Mouse (Mus musculus): ENCODE data around the gene Dppa4. TPM values are rescaled to one million over a fixed set of nuclear protein-coding genes. Genes with fewer than 3 reads are reported as not detected.
A peak's percentile ranks its signal among the peaks of the same experiment; 100 is the strongest.

Gene Dppa4
- total RNA-seq (2021): not detected
- polyA plus RNA-seq (2012; rRNA removed): not detected in 2 replicates
- long read RNA-seq: 0 reads

DNA sequence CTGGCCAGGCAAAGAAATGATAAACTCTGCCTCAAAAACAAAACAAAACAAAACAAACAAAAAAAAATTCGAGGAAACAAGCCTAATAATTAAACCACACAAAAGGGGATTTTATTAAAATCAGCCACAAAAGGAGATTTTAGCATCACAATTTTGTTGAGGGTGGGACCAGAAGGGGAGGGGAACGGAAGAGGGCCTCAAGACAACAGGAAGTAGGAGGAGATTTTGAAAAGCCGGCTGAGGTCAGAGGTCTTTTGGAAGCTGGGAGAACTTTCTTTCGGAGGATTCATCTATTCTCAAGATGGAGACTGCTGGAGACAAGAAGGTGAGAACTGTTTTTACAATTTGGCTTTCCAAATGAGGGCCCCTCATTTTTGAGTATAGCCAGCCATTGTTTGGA lies at the start of gene Dppa4:
TSS of gene Dppa4 (plus strand) at position 217 of the 400 bp plus-strand sequence.
- H3K36me3 ChIP-seq (ENCODE audit: control insufficient read depth, insufficient read depth, low read length): no peaks in the 10 kb centered on the region
- TF ChIP-seq CTCF (IDR thresholded peaks at IDR 0.05): no peak
- no peak for TF ChIP-seq POLR2A (IDR thresholded peaks at IDR 0.05; ENCODE audit: insufficient read depth, low read depth, low read length)
- TF ChIP-seq EP300 (IDR thresholded peaks at IDR 0.05; ENCODE audit: insufficient read depth, low read depth, low read length): no peak
- WGBS: 55% methylated on average over 4 of the region's 4 CpGs
- no peak within 1 kb of the TSS for H3K27ac ChIP-seq
- no peaks in the 10 kb centered on the region for H3K27me3 ChIP-seq (ENCODE audit: control insufficient read depth, insufficient read depth, low read length)
- H3K4me3 ChIP-seq: no peak within 1 kb of the TSS
- no peaks in the 10 kb centered on the region for H3K79me2 ChIP-seq (replicated peaks; ENCODE audit: control insufficient read depth, insufficient read depth, low read length)
- DNase-seq: no peak
- intact Hi-C loops (cut with DNase I): no loop called here
- no peak within 1 kb of the TSS for H3K9ac ChIP-seq (ENCODE audit: low read depth, low read length)
- no peaks in the 10 kb centered on the region for H3K4me1 ChIP-seq (ENCODE audit: control insufficient read depth, insufficient read depth, low read length)

DNA sequence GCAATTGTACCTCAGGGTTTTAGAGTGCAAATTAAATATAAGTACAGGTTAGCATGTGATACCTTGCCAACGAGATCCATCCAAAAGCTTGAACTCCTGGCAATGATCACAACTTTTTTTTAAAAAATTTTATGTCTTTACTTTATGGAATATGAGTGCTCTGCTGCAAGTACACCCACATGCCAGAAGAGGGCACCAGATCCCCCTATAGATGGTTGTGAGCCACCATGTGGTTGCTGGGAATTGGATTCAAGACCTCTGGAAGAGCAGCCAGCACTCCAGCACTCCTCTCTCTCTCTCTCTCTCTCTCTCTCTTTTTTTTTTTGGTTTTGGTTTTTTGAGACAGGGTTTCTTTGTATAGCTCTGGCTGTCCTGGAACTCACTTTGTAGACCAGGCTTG lies 48.5 kb upstream of the Dppa4 start:
- no peak overlapping the region for H3K4me3 ChIP-seq
- no peaks in the 10 kb centered on the region for H3K27me3 ChIP-seq (ENCODE audit: control insufficient read depth, insufficient read depth, low read length)
- no peak overlapping the region for H3K9ac ChIP-seq (ENCODE audit: low read depth, low read length)
- H3K36me3 ChIP-seq (ENCODE audit: control insufficient read depth, insufficient read depth, low read length): no peaks in the 10 kb centered on the region
- H3K79me2 ChIP-seq (replicated peaks; ENCODE audit: control insufficient read depth, insufficient read depth, low read length): no peaks in the 10 kb centered on the region
- H3K27ac ChIP-seq: no peak overlapping the region
- intact Hi-C loops (cut with DNase I): no loop called here
- 80% methylated on average over 1 of the region's 1 CpGs for WGBS
- DNase-seq: no peak
- no peak for TF ChIP-seq POLR2A (IDR thresholded peaks at IDR 0.05; ENCODE audit: insufficient read depth, low read depth, low read length)
- peak; percentile 15; the same call in 1 of the 2 replicates for TF ChIP-seq CTCF (IDR thresholded peaks at IDR 0.05)
- H3K4me1 ChIP-seq (ENCODE audit: control insufficient read depth, insufficient read depth, low read length): no peaks in the 10 kb centered on the region

DNA sequence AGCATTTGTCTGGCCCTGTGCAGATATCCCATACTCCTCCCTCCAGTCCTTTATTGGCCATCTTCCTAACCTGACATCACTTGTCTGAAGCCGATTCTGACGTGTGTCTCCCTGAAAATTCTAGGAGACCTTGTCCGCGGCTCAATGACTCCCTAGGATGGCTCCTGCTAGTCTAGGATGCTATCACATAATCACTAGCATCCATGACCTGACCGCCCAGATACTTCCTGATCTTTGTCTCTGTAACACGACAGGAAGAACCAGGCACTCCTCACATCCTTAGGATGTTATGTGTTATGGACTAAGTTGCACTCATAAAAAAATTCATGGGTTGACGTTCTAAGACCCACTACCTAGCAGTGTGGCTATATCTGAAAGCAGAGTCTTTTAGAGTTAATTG lies 45.9 kb upstream of the Dppa4 start:
- no peak for DNase-seq
- no peak for TF ChIP-seq CTCF (IDR thresholded peaks at IDR 0.05)
- TF ChIP-seq EP300 (IDR thresholded peaks at IDR 0.05; ENCODE audit: insufficient read depth, low read depth, low read length): no peak
- no peak for TF ChIP-seq POLR2A (IDR thresholded peaks at IDR 0.05; ENCODE audit: insufficient read depth, low read depth, low read length)
- Histone ChIP-seq H3K4me3 (no peak overlapping the region), H3K9ac (ENCODE audit: low read depth, low read length) (no peak overlapping the region), H3K4me1 (ENCODE audit: control insufficient read depth, insufficient read depth, low read length) (no peaks in the 10 kb centered on the region), H3K27me3 (ENCODE audit: control insufficient read depth, insufficient read depth, low read length) (no peaks in the 10 kb centered on the region), H3K79me2 (replicated peaks; ENCODE audit: control insufficient read depth, insufficient read depth, low read length) (no peaks in the 10 kb centered on the region), H3K27ac (no peak overlapping the region), H3K36me3 (ENCODE audit: control insufficient read depth, insufficient read depth, low read length) (no peaks in the 10 kb centered on the region)
- WGBS: 44% methylated on average over 7 of the region's 7 CpGs
- intact Hi-C loops (cut with DNase I): no loop called here

DNA sequence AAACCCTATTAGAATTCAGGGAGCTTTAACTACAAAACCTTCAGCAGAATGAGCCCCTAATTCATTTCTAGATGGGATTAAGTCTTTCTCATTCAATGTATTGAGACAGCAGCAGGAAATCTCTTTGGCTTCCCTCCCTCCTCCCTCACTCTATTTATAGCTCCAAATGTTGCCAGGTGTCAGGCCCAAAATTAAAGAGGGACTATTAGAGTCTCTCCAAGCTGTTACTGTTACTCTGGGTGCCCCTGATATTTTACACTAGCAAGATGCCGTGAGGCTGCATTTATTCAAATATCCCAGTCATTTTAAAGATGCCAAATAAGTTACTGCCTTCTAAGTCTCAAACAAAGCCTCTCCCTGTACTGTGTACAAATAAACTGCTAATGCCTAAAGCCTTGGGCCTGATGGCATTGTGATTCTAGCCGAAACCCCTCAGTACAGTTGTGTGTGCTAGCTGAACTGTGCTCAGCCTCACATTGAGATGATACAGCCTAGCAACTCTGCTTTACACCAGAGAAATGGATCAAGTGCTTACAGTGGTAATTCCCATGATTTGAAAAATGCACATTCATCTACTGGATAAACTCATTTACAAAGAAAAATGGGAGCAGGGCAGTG lies 36.4 kb upstream of the Dppa4 start:
- H3K4me3 ChIP-seq: no peak overlapping the region
- no peak overlapping the region for H3K9ac ChIP-seq (ENCODE audit: low read depth, low read length)
- no peak for DNase-seq
- H3K27ac ChIP-seq: no peak overlapping the region
- no peaks in the 10 kb centered on the region; the same call in 1 of the 2 replicates for H3K4me1 ChIP-seq (ENCODE audit: control insufficient read depth, insufficient read depth, low read length)
- no peaks in the 10 kb centered on the region for H3K36me3 ChIP-seq (ENCODE audit: control insufficient read depth, insufficient read depth, low read length)
- WGBS: 68% methylated on average over 2 of the region's 2 CpGs
- no peaks in the 10 kb centered on the region for H3K27me3 ChIP-seq (ENCODE audit: control insufficient read depth, insufficient read depth, low read length)
- intact Hi-C loops (cut with DNase I): no loop called here
- TF ChIP-seq CTCF (IDR thresholded peaks at IDR 0.05): no peak
- no peak for TF ChIP-seq POLR2A (IDR thresholded peaks at IDR 0.05; ENCODE audit: insufficient read depth, low read depth, low read length)
- no peak for TF ChIP-seq EP300 (IDR thresholded peaks at IDR 0.05; ENCODE audit: insufficient read depth, low read depth, low read length)
- H3K79me2 ChIP-seq (replicated peaks; ENCODE audit: control insufficient read depth, insufficient read depth, low read length): no peaks in the 10 kb centered on the region

DNA sequence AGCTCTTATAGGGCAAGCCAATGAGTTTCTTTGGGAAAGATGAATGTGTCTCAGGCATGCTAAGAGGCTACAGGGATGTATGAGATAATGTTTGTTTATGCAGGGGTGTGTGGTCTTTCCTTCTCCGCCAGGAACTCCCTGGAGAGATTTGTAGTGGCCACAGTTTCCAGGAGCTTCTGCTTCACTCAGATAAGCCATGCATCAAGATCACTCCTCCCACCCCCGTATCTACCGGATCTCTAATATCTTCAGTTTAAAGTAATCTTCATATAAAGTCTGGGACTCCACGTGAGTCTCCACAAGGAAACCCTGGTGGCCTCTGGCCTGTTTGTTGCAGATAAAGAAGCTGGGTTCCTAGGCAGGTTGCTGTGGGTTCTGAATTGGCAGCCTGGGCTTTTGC lies 30.7 kb upstream of the Dppa4 start:
- Histone ChIP-seq H3K27ac (no peak overlapping the region), H3K9ac (ENCODE audit: low read depth, low read length) (no peak overlapping the region), H3K4me1 (ENCODE audit: control insufficient read depth, insufficient read depth, low read length) (no peaks in the 10 kb centered on the region), H3K27me3 (ENCODE audit: control insufficient read depth, insufficient read depth, low read length) (no peaks in the 10 kb centered on the region), H3K36me3 (ENCODE audit: control insufficient read depth, insufficient read depth, low read length) (no peaks in the 10 kb centered on the region), H3K4me3 (no peak overlapping the region), H3K79me2 (replicated peaks; ENCODE audit: control insufficient read depth, insufficient read depth, low read length) (no peaks in the 10 kb centered on the region)
- no peak for DNase-seq
- TF ChIP-seq EP300 (IDR thresholded peaks at IDR 0.05; ENCODE audit: insufficient read depth, low read depth, low read length) (no peak), POLR2A (IDR thresholded peaks at IDR 0.05; ENCODE audit: insufficient read depth, low read depth, low read length) (no peak), CTCF (IDR thresholded peaks at IDR 0.05) (no peak)
- intact Hi-C loops (cut with DNase I): no loop called here
- WGBS: 15% methylated on average over 4 of the region's 4 CpGs

DNA sequence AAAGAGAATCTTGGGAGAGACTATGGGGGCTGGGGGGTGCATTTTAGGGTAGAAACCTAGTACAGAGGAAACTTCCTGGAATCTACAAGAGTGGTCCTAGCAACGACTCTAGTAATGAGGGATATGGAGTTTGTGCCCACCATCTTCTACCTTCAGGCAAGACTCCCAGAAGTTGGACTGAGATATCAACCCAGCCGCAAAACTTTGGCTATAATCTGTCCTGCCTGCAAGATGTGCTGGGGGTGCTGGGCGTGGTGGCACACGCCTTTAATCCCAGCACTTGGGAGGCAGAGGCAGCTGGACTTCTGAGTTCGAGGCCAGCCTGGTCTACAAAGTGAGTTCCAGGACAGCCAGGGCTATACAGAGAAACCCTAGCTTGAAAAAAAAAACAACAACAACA lies 28.9 kb upstream of the Dppa4 start:
- WGBS: 94% methylated on average over 5 of the region's 5 CpGs
- no peak overlapping the region for H3K4me3 ChIP-seq
- H3K79me2 ChIP-seq (replicated peaks; ENCODE audit: control insufficient read depth, insufficient read depth, low read length): no peaks in the 10 kb centered on the region
- TF ChIP-seq CTCF (IDR thresholded peaks at IDR 0.05) (no peak), EP300 (IDR thresholded peaks at IDR 0.05; ENCODE audit: insufficient read depth, low read depth, low read length) (no peak), POLR2A (IDR thresholded peaks at IDR 0.05; ENCODE audit: insufficient read depth, low read depth, low read length) (no peak)
- H3K27me3 ChIP-seq (ENCODE audit: control insufficient read depth, insufficient read depth, low read length): no peaks in the 10 kb centered on the region
- intact Hi-C loops (cut with DNase I): no loop called here
- DNase-seq: no peak
- H3K27ac ChIP-seq: no peak overlapping the region
- H3K4me1 ChIP-seq (ENCODE audit: control insufficient read depth, insufficient read depth, low read length): no peaks in the 10 kb centered on the region
- no peaks in the 10 kb centered on the region for H3K36me3 ChIP-seq (ENCODE audit: control insufficient read depth, insufficient read depth, low read length)
- no peak overlapping the region for H3K9ac ChIP-seq (ENCODE audit: low read depth, low read length)

All from heart, adult 2 months (tissue).